Mouse (Mus musculus) liver, embryonic 11.5 days (tissue): ENCODE measurements around the gene Pcca. TPM values are rescaled to one million over a fixed set of nuclear protein-coding genes. Genes with fewer than 3 reads are reported as not detected.
"Not testable (repeated sequence)": the region's sequence is repeated elsewhere in the genome, so short reads cannot be mapped to it uniquely, and the experiment has no call there.

ENCODE experiments used
- ATAC-seq: fragments of 200-750 bp; cut with Nextera tagmentation; replicated peaks from 2 replicates; pipeline ENCODE4 v1.8.0; 2017; ENCODE audit warnings: moderate number of reproducible peaks, mild to moderate bottlenecking, moderate TSS enrichment, moderate library complexity; ENCODE audit not compliant: low FRiP score
- DNase-seq: peaks from one replicate; pipeline ENCODE4 v3.0.0-alpha.2; 2017; ENCODE audit warnings: low spot score
- H3K27ac ChIP-seq: fragments of 300-500 bp; sonication (generic); 2 replicates; pipeline ENCODE4 v1.5.1; 2014; ENCODE audit warnings: mild to moderate bottlenecking, low read depth, low read length, control low read depth
- H3K27me3 ChIP-seq: fragments of 300-500 bp; sonication (generic); replicated peaks from 2 replicates; pipeline ENCODE4 v1.6.1; 2014; ENCODE audit warnings: low read length, mixed read lengths; ENCODE audit not compliant: control insufficient read depth, insufficient read depth
- H3K36me3 ChIP-seq: fragments of 300-500 bp; sonication (generic); 2 replicates; pipeline ENCODE4 v1.6.1; 2014; ENCODE audit warnings: mild to moderate bottlenecking, low read length, moderate library complexity, mixed read lengths; ENCODE audit not compliant: control insufficient read depth, insufficient read depth
- H3K4me1 ChIP-seq: fragments of 300-500 bp; sonication (generic); replicated peaks from 2 replicates; pipeline ENCODE4 v1.6.1; 2014; ENCODE audit warnings: low read length, mixed read lengths; ENCODE audit not compliant: control insufficient read depth, insufficient read depth
- H3K4me2 ChIP-seq: fragments of 300-500 bp; sonication (generic); 2 replicates; pipeline ENCODE4 v1.6.1; 2014; ENCODE audit warnings: mild to moderate bottlenecking, control low read depth, moderate library complexity
- H3K4me3 ChIP-seq: fragments of 300-500 bp; sonication (generic); 2 replicates; pipeline ENCODE4 v1.5.1; 2014; ENCODE audit warnings: low read depth, low read length, control low read depth
- H3K9ac ChIP-seq: fragments of 300-500 bp; sonication (generic); 2 replicates; pipeline ENCODE4 v1.6.1; 2014; ENCODE audit warnings: low read depth, low read length, control low read depth
- H3K9me3 ChIP-seq: fragments of 300-500 bp; sonication (generic); 2 replicates; pipeline ENCODE4 v1.6.1; 2016; ENCODE audit warnings: low read length, inconsistent platforms, mixed read lengths; ENCODE audit not compliant: control insufficient read depth
- WGBS: fragments of 180-500 bp; shearing (Covaris S2); extraction: QIAGEN DNeasy Blood & Tissue Kit; methylation state at CpG from one replicate; pipeline ENCODE4 v1.1.7; 2014; 5-methylcytosine and 5-hydroxymethylcytosine counted together
- polyA plus RNA-seq: library from polyadenylated mRNA; unstranded; fragments of >200 nt; fragmentation: Nextera tagmentation; extraction: Ambion mirVana; gene quantifications from 2 replicates; pipeline ENCODE4 v1.2.1, GENCODE M21; 2014

The Pcca gene
- polyA plus RNA-seq, 1 experiment from 2014 or later: 18.1 TPM

DNA sequence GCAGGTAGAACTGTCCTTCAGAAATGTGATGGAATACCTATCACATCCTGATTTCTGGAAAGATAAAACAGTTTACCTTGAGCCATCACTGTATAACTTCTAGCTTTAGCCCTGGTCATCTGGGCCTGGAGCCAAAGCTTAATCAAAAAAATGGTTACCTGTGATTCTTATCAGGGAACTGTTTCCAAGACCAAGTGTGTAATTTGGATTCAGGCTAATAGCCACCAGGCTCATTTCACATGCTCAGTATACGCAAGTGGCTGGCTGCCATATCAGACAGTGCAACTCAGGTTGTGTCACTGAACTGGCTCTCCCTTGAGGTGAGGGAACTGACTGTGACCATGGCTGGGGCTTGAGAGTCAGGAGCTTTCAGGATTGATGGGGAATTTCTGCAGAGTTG, 14.3 kb downstream of the Pcca start:
- no peak overlapping the region for H3K4me3 ChIP-seq
- H3K27me3 ChIP-seq: no peaks in the 10 kb centered on the region
- ATAC-seq (no peak), DNase-seq (no peak)
- H3K36me3 ChIP-seq: no peaks in the 10 kb centered on the region
- no peak overlapping the region for H3K9ac ChIP-seq
- no peaks in the 10 kb centered on the region for H3K9me3 ChIP-seq
- 95% methylated on average over 1 of the region's 1 CpGs for WGBS
- no peaks in the 10 kb centered on the region for H3K4me1 ChIP-seq
- no peak overlapping the region for H3K27ac ChIP-seq
- no peak overlapping the region for H3K4me2 ChIP-seq

GRCm38 (mm10) chr14:122548905-122549304, 14.8 kb downstream of the Pcca start:
- ATAC-seq (no peak), DNase-seq (no peak)
- WGBS: 46% methylated on average over 1 of the region's 1 CpGs
- no peak overlapping the region for H3K27ac ChIP-seq
- H3K4me2 ChIP-seq: no peak overlapping the region
- no peaks in the 10 kb centered on the region for H3K9me3 ChIP-seq
- no peaks in the 10 kb centered on the region for H3K27me3 ChIP-seq
- no peaks in the 10 kb centered on the region for H3K4me1 ChIP-seq
- no peak overlapping the region for H3K9ac ChIP-seq
- H3K4me3 ChIP-seq: no peak overlapping the region
- no peaks in the 10 kb centered on the region for H3K36me3 ChIP-seq

DNA sequence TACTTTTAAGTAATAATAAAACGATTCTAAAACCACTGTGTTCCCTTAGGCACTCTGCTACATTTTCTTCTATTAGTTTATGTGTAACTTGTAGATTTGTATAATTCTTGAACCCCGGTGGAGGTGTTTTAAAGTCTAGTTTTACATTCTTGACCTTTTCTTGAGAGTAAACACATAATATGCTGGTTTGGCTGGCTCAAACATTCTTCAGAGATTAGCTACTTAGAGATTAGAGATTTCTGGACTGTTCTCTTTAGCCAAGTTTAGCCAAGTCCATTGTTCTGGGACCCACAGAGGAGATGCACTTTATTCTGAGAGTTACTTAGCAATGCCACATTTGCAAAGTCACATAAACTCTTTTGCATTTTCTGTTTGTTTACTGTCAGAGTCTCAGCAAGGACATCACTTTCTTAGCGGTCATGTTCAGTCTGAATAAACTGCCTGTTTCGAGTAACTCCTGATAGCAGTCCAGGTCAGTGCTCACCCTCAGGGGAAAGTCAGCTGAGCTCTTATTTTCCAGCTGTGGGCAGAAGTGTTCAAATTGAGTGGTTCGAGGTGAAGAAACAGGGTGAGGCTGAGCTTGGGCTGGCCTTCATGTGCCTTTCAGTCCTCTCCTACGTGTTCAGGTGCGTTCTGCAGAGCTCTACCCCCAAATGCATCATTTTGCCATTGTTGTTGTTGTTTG, 18.8 kb downstream of the Pcca start:
- no peak overlapping the region for H3K4me2 ChIP-seq
- WGBS: 80% methylated on average over 7 of the region's 7 CpGs
- H3K9ac ChIP-seq: no peak overlapping the region
- no peaks in the 10 kb centered on the region for H3K27me3 ChIP-seq
- no peak for ATAC-seq
- H3K36me3 ChIP-seq: no peaks in the 10 kb centered on the region
- H3K4me3 ChIP-seq: no peak overlapping the region
- no peaks in the 10 kb centered on the region for H3K9me3 ChIP-seq
- no peak overlapping the region for H3K27ac ChIP-seq
- no peak for DNase-seq
- no peaks in the 10 kb centered on the region for H3K4me1 ChIP-seq

- WGBS: 77% methylated on average over 9 of the region's 9 CpGs
- Histone ChIP-seq H3K27ac (no peak overlapping the region), H3K27me3 (no peaks in the 10 kb centered on the region), H3K4me2 (no peak overlapping the region), H3K36me3 (no peaks in the 10 kb centered on the region), H3K4me3 (no peak overlapping the region), H3K9ac (no peak overlapping the region), H3K4me1 (no peaks in the 10 kb centered on the region), H3K9me3 (no peaks in the 10 kb centered on the region)
- no peak for DNase-seq
- ATAC-seq: no peak
Measured at GRCm38 (mm10) chr14:122557353-122557752, 23.2 kb downstream of the Pcca start.

- not testable (repeated sequence) for H3K9ac ChIP-seq, H3K27ac ChIP-seq, H3K4me3 ChIP-seq, H3K4me1 ChIP-seq, H3K27me3 ChIP-seq, H3K36me3 ChIP-seq, H3K9me3 ChIP-seq, H3K4me2 ChIP-seq, DNase-seq
- 0 out of 2 replicates have a peak, but pooled peaks have one; percentile 15 for ATAC-seq
- 81% methylated on average over 1 of the region's 1 CpGs for WGBS
Measured at GRCm38 (mm10) chr14:122560893-122561452, 26.8 kb downstream of the Pcca start.

DNA sequence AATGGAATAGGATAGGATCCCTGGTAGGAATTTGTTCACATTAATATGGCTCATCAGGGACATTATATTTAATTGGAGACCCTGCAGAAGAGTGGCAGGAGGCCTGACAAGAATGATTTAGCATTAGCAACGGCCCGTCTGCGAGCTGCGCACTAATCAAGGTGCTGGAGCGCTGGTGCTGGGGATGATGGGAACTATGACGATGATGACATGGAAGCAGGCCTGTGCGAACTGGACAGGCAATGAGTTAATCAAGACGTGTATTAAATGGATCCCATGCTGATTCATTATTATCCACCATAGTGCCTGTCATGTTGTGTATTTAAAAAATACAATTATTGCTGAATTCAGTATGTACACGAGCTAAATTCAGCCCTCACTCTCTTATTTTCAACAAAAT, 36.7 kb downstream of the Pcca start:
- no peak overlapping the region for H3K9ac ChIP-seq
- H3K36me3 ChIP-seq: no peaks in the 10 kb centered on the region
- no peaks in the 10 kb centered on the region for H3K27me3 ChIP-seq
- WGBS: 89% methylated on average over 9 of the region's 9 CpGs
- no peaks in the 10 kb centered on the region for H3K4me1 ChIP-seq
- H3K4me2 ChIP-seq: no peak overlapping the region
- no peak for DNase-seq
- no peaks in the 10 kb centered on the region for H3K9me3 ChIP-seq
- H3K27ac ChIP-seq: no peak overlapping the region
- ATAC-seq: no peak
- no peak overlapping the region for H3K4me3 ChIP-seq

DNA sequence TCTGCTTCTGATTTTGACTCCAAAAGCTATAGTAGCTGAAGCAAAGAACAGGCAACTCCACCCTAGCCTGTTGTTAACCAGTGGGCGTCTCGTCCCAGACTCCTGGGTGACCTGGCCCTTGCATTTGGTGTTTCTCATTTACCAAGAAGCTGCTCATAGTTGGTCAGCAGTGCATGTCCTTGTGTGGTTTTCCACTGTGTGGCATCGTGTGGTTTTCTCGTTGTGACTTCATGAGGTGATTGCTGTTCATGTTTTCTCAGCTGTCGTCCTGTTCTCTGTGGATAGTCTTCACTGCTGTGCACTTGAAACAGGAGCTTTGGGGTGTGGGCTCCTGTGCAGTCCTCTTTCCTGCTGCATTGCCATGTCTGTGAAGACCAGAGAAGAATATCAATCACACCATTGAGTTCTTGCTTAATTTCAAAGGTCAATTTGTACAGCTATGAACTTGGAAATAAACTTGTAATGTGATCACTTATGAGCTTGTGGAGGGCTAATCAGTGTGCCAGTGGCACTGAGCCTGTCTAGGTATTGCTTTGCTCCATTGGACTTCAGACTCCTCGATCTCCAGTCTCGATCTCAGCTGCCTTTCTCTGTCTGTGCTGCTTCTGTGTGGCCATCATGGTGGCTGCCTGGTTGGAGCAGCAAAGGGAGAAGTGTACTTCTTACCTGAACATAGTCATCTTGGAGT, 40.1 kb downstream of the Pcca start:
- Histone ChIP-seq H3K27me3 (no peaks in the 10 kb centered on the region), H3K36me3 (no peaks in the 10 kb centered on the region), H3K27ac (no peak overlapping the region), H3K9ac (no peak overlapping the region), H3K4me3 (no peak overlapping the region), H3K9me3 (no peaks in the 10 kb centered on the region), H3K4me2 (no peak overlapping the region), H3K4me1 (no peaks in the 10 kb centered on the region)
- no peak for DNase-seq
- no peak for ATAC-seq
- WGBS: 87% methylated on average over 7 of the region's 7 CpGs

DNA sequence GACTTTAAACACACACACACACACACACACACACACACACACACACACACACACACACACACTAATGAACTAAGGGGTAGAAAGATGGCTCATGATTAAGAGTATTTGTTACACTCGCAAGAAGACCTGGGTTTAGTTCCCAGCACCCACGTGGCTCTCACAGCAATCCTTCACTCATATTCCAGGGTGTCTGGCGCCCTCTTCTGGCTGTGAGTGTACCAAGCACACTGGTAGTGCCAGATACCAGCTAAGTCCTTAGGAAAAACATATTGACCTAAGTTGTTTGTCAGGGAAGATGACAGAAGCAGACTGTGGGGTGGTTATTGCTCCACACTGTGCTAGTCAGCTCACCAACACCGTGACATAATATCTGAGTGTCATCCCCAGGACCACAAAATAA, 43.7 kb downstream of the Pcca start:
- Histone ChIP-seq H3K9ac (no peak overlapping the region), H3K27me3 (no peaks in the 10 kb centered on the region), H3K4me2 (no peak overlapping the region), H3K27ac (no peak overlapping the region), H3K4me1 (no peaks in the 10 kb centered on the region), H3K9me3 (no peaks in the 10 kb centered on the region), H3K36me3 (no peaks in the 10 kb centered on the region), H3K4me3 (no peak overlapping the region)
- ATAC-seq (no peak), DNase-seq (no peak)
- 71% methylated on average over 4 of the region's 4 CpGs for WGBS

DNA sequence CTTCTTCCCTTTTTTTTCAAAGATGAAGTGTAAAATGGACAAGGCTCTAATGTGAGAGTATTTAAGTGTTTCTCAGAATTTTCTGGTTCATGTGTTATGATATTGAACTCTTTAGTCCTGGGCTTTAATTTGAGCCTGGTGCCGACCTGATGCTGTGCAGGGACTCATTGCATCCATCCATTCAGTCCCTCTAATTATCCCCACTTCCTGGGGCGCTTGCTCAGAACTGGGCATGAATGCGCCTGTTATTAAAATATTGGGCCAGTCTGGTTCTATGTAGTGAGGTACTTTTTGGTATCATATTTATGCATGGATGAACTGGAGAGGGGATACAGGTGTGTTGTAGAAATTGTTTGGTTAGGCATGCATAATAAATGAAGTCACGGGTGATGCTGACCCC, 47.9 kb downstream of the Pcca start:
- Histone ChIP-seq H3K27ac (no peak overlapping the region), H3K4me3 (no peak overlapping the region), H3K4me2 (no peak overlapping the region), H3K36me3 (no peaks in the 10 kb centered on the region), H3K9ac (no peak overlapping the region), H3K9me3 (no peaks in the 10 kb centered on the region), H3K27me3 (no peaks in the 10 kb centered on the region), H3K4me1 (no peaks in the 10 kb centered on the region)
- 85% methylated on average over 4 of the region's 4 CpGs for WGBS
- DNase-seq (no peak), ATAC-seq (no peak)
